Mouse (Mus musculus) lung, postnatal 0 days (tissue): ENCODE measurements around the gene Gm20388.

Experiments used
- CTCF ChIP-seq: IDR thresholded peaks from 2 replicates; pipeline ENCODE4 v1.5.1; 2016; ENCODE audit warnings: antibody characterized with exemption, mild to moderate bottlenecking
- EP300 ChIP-seq: IDR thresholded peaks from 2 replicates; pipeline ENCODE4 v1.6.1; 2016; ENCODE audit warnings: antibody characterized with exemption, mild to moderate bottlenecking, control low read depth

- no peak for TF ChIP-seq CTCF
- TF ChIP-seq EP300 = no peak
Measured at GRCm38 (mm10) chr8:122777701-122778100, 2867.1 kb downstream of the Gm20388 start.
